Mouse (Mus musculus) urinary bladder, postnatal 4 days (tissue): Measurements from ENCODE around the gene Acot5.

Experiments
- DNase-seq, 2 experiments: peaks; one replicate each; pipeline ENCODE4 v3.0.0; 2021 to 2022; ENCODE audit warnings: low spot score in 2 of 2

Gene Acot5

DNA sequence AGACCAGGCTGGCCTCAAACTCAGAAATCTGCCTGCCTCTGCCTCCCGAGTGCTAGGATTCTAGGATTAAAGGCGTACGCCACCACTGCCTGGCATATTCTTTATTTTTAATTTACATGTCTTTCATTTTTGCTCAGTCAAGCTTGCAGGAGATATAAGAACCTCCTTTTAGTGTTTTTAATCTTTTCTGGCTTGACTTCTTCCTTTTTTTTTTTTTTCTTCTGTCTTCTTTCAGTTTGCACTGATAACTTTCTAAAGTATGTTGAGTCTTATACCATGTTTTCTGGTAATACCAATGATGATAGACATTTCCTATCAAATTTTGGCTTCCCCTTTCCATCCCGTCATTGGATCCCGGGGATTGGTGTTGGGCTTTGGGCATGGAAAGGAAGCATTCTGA, 50.5 kb downstream of the Acot5 start:
- DNase-seq = no peak
